Mouse (Mus musculus): ENCODE results near the gene Gm20388. TPM values are rescaled to one million over a fixed set of nuclear protein-coding genes. Genes with fewer than 3 reads are reported as not detected.
A peak's percentile ranks its signal among the peaks of the same experiment; 100 is the strongest.

Gene Gm20388
- polyA plus RNA-seq, 1 experiment from 2014 or later = not detected

DNA sequence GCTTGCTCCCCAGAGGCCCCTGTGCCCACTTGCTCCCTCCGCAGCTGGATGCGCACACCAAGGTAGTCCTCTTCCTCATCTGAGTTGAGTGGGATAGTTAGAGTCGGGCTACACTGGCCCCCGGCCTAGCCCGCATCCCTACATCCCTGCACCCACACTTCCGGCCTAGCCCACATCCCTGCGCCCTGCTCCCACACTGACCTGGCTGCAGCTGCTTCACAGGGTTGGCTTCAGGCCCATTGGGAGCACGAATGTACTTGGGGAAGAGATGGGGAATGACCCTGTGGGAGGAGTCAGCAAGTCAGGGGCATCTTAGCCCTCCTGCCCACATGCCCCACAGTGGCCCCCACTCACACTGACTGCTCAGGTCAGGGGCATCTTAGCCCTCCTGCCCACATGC is 2571.8 kb downstream of the Gm20388 start:
- H3K27ac ChIP-seq = no peak overlapping the region
- WGBS = 91% methylated on average over 8 of the region's 8 CpGs
- H3K4me2 ChIP-seq (replicated peaks) = no peak overlapping the region
- H3K4me3 ChIP-seq = no peak overlapping the region
- no peaks in the 10 kb centered on the region for H3K4me1 ChIP-seq
- peaks cover 98% of the 10 kb centered on the region for H3K36me3 ChIP-seq
- no peak overlapping the region for H3K9ac ChIP-seq
- no peaks in the 10 kb centered on the region for H3K9me3 ChIP-seq
- H3K27me3 ChIP-seq = no peaks in the 10 kb centered on the region
- no peak for ATAC-seq (ENCODE audit: insufficient number of reproducible peaks, insufficient read depth, low FRiP score, low TSS enrichment)

DNA sequence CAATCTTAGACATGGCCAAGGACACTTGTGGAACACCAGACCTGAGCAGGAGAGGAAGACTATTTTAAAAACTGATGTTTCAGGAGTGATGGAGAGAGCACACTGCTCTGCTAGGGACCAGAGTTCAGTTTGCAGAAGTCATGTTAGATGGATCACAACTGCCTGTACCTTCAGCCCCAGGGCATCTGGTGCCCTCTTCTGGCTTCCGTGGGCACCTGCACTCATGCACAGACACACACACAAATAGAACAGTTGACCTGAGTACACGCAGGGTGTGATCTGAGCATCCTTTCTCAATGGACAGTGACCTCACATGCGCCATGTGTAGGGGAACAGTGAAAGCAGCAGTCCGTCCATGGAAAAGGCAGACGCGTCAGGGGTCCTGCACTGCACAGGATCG is 2573.2 kb downstream of the Gm20388 start:
- Histone ChIP-seq H3K27me3 (no peaks in the 10 kb centered on the region), H3K36me3 (peaks cover 96% of the 10 kb centered on the region), H3K4me1 (no peaks in the 10 kb centered on the region), H3K4me2 (replicated peaks) (no peak overlapping the region), H3K4me3 (no peak overlapping the region), H3K27ac (no peak overlapping the region), H3K9me3 (no peaks in the 10 kb centered on the region), H3K9ac (no peak overlapping the region)
- no peak for ATAC-seq (ENCODE audit: insufficient number of reproducible peaks, insufficient read depth, low FRiP score, low TSS enrichment)
- WGBS = 96% methylated on average over 7 of the region's 7 CpGs

DNA sequence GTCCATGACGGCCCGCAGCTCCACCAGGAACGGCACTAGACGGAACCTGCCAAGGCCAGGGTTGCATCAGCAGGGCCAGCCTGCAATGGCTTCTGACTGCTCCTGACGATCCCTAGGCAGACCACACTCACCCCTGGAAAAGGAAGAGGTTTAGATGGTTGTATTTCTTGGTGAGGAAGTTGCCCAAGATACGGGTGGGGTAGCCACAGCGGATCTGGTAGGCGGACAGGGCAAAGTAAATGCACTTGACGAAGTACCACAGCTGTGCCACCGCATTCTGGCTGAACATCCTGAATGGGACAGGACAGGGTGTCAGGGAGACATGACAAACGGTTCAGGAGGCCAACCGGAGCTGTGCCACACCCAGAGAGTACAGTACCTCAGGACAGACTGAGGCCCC is 2574.2 kb downstream of the Gm20388 start:
- Histone ChIP-seq H3K27me3 (no peaks in the 10 kb centered on the region), H3K9ac (no peak overlapping the region), H3K4me1 (no peaks in the 10 kb centered on the region), H3K27ac (no peak overlapping the region), H3K4me3 (no peak overlapping the region), H3K9me3 (no peaks in the 10 kb centered on the region), H3K4me2 (replicated peaks) (no peak overlapping the region), H3K36me3 (peaks cover 95% of the 10 kb centered on the region)
- WGBS = 92% methylated on average over 12 of the region's 12 CpGs
- ATAC-seq (ENCODE audit: insufficient number of reproducible peaks, insufficient read depth, low FRiP score, low TSS enrichment) = no peak

DNA sequence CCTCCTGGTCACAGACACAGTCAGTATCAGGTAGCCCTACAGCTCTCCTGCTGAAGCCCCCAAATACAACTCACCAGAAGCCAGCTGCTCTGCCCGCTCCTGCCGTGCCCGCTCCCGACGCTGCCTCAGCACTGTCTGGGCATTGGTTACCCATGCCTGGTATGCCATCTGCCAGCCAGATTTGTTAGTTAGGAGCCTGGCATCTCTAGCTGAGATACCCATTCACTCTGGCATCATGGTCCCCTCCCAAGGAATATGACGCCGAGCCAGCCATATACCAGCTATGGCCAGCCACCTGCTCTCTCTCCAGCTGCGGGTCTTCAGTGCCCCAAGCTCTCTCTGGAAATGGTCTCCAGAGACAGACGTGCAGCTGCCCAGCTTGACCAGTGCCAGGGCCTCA is 2577.7 kb downstream of the Gm20388 start:
- Histone ChIP-seq H3K4me3 (no peak overlapping the region), H3K4me1 (no peaks in the 10 kb centered on the region), H3K9me3 (no peaks in the 10 kb centered on the region), H3K9ac (no peak overlapping the region), H3K36me3 (peaks cover 86% of the 10 kb centered on the region), H3K4me2 (replicated peaks) (no peak overlapping the region), H3K27ac (no peak overlapping the region), H3K27me3 (no peaks in the 10 kb centered on the region)
- 94% methylated on average over 9 of the region's 9 CpGs for WGBS
- ATAC-seq (ENCODE audit: insufficient number of reproducible peaks, insufficient read depth, low FRiP score, low TSS enrichment) = no peak

DNA sequence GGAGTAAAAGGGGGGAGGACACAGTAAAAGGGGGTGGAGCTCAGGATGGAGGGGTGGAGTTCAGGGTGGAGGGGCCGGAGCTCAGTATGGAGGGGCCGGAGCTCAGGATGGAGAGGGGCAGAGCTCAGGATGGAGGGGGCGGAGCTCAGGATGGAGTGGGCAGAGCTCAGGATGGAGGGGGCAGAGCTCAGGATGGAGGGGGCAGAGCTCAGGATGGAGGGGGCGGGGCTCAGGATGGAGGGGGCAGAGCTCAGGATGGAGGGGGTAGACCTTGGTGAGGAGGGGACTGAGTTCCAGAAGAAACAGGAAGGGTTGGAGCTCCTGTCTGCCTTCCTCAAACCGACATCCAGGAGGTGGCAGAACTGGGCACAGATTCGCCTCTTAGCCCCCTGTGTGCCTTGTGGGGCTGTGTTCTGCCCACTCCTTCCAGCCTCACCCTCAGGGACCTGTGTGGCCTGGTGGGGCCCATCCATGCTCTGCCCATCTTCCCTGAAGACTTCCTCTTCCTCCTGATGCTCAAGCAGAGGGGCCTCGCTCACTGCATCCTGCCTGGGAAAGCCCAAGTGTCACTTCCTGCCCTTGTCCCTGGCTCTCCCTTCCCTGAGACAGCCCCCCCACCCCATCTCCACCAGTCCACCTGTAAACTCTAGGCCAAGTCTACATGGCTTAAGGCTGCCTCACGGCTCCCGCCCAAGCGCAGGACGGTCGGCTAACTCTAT is 2586.5 kb downstream of the Gm20388 start:
- peaks cover 64% of the 10 kb centered on the region for H3K36me3 ChIP-seq
- H3K4me2 ChIP-seq (replicated peaks) = no peak overlapping the region
- WGBS = 78% methylated on average over 12 of the region's 12 CpGs
- H3K9ac ChIP-seq = no peak overlapping the region
- H3K27ac ChIP-seq = no peak overlapping the region
- H3K9me3 ChIP-seq = no peaks in the 10 kb centered on the region
- H3K4me3 ChIP-seq = no peak overlapping the region
- H3K4me1 ChIP-seq = no peaks in the 10 kb centered on the region
- no peak for ATAC-seq (ENCODE audit: insufficient number of reproducible peaks, insufficient read depth, low FRiP score, low TSS enrichment)
- H3K27me3 ChIP-seq = no peaks in the 10 kb centered on the region

DNA sequence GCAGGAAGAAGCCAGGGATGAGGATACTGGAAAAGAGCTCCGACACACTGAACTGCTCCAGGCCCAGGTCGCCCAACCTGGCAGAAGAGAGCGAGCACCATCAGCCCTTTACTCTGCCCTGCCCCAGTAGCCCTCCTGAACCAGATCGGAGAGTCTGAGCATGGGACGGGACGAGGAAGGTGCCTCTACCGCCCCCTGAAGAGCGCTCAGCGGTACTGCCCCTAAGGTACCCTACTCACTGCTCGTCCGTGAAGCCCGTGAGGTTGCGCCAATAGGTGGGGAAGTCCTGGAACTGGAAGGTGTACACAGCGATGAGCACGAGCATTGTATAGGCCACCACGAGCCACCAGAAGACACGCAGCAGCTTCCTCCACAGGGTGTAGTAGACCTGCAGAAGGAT is 2587.3 kb downstream of the Gm20388 start:
- 75% methylated on average over 17 of the region's 17 CpGs for WGBS
- H3K36me3 ChIP-seq = peaks cover 59% of the 10 kb centered on the region
- no peak overlapping the region for H3K4me3 ChIP-seq
- no peak for ATAC-seq (ENCODE audit: insufficient number of reproducible peaks, insufficient read depth, low FRiP score, low TSS enrichment)
- no peak overlapping the region for H3K27ac ChIP-seq
- H3K4me2 ChIP-seq (replicated peaks) = no peak overlapping the region
- no peaks in the 10 kb centered on the region for H3K4me1 ChIP-seq
- no peaks in the 10 kb centered on the region for H3K9me3 ChIP-seq
- H3K9ac ChIP-seq = no peak overlapping the region
- H3K27me3 ChIP-seq = no peaks in the 10 kb centered on the region

DNA sequence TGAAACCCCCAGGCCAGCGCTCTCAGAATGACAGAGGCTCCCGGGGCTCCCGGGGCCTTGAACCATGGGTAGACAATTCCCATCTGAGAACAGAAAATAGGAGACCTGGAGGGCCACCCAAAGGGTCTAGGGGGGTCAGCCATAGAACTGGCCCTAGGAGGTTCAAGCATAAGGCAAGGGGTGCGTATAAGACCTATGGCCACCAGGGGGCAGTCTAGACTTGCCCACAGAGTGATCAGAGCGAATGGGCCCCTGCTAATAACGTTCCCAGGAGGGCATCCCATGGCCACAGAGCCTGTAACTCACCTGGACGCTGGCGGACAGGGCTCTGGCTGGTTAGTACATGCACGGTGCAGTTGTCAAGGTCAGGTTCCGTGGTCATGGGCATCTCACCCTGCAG is 2590.2 kb downstream of the Gm20388 start:
- Histone ChIP-seq H3K27ac (no peak overlapping the region), H3K4me3 (no peak overlapping the region), H3K4me1 (0 out of 2 replicates have a peak, but pooled peaks cover 2% of the 10 kb centered on the region), H3K9ac (no peak overlapping the region), H3K27me3 (no peaks in the 10 kb centered on the region), H3K9me3 (no peaks in the 10 kb centered on the region), H3K4me2 (replicated peaks) (no peak overlapping the region), H3K36me3 (peaks cover 36% of the 10 kb centered on the region)
- 38% methylated on average over 10 of the region's 10 CpGs for WGBS
- ATAC-seq (ENCODE audit: insufficient number of reproducible peaks, insufficient read depth, low FRiP score, low TSS enrichment) = no peak

DNA sequence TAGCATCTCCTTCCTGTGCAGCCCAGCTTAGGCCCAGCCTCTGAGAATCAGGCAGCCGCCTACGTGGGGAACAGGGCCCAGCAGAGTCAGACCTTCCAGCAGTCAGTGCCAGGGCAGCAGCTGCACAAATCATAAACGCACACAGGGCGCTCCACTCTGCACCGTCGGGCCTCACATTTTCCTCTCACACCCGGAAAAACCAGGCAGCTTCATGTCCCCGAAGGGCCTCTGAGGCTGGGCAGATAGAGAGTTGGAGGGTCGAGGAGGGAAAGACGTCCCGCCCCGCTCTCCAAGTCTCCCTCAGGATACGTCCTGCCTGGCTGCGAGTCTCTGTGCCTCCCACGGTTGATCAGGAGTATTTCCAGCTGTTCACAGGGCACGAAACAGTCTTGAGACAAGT is 2600.9 kb downstream of the Gm20388 start:
- ATAC-seq (ENCODE audit: insufficient number of reproducible peaks, insufficient read depth, low FRiP score, low TSS enrichment) = no peak
- no peaks in the 10 kb centered on the region for H3K27me3 ChIP-seq
- no peaks in the 10 kb centered on the region for H3K9me3 ChIP-seq
- no peak overlapping the region for H3K4me2 ChIP-seq (replicated peaks)
- no peak overlapping the region for H3K9ac ChIP-seq
- no peaks in the 10 kb centered on the region for H3K36me3 ChIP-seq
- no peak overlapping the region; the same call in 1 of the 2 replicates for H3K27ac ChIP-seq
- 65% methylated on average over 16 of the region's 16 CpGs for WGBS
- H3K4me1 ChIP-seq = no peaks in the 10 kb centered on the region
- no peak overlapping the region for H3K4me3 ChIP-seq

DNA sequence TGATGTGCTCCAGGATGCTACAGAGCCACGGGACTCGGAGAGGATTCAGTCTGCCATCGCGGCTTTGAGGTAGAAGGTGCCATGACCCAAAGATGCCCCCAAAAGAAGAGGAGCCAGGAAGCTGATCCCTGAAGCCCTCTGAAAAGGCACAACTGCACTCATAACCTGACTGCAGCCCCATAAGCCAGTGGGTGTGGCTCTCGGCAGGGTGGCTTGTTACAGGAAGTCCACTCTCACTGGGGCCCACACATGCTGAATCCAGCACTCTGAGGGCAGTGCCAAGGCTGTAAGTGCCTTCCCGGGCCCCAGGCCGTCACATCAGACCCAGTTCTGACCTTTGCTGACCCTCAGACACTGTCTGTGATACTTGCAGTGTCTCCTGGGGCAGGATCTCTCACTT is 2601.8 kb downstream of the Gm20388 start:
- 70% methylated on average over 7 of the region's 7 CpGs for WGBS
- no peak overlapping the region for H3K4me3 ChIP-seq
- H3K4me2 ChIP-seq (replicated peaks) = no peak overlapping the region
- ATAC-seq (ENCODE audit: insufficient number of reproducible peaks, insufficient read depth, low FRiP score, low TSS enrichment) = no peak
- H3K27me3 ChIP-seq = no peaks in the 10 kb centered on the region
- no peaks in the 10 kb centered on the region for H3K36me3 ChIP-seq
- H3K4me1 ChIP-seq = peaks cover 6% of the 10 kb centered on the region
- H3K9me3 ChIP-seq = no peaks in the 10 kb centered on the region
- no peak overlapping the region for H3K9ac ChIP-seq
- no peak overlapping the region for H3K27ac ChIP-seq

DNA sequence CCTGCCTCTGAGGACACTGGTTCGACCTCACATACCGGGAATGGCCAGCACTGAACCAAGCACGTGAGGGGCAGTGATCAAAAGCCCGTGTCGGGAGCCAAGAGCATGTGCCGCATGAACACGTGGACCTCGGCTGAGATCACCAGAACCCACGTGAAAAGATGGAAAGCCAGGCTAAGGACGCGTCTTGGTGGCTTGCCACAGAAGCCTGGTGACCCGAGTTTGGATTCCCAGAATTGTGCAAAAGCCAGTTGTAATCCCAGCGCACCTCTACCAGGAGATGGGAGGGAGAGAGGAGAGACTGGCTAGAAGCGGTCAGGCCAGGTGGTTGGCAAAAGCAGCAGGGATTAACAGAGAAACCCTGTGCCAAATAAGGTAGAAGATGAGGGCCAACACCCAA is 2605.1 kb downstream of the Gm20388 start:
- Histone ChIP-seq H3K4me1 (peaks cover 17% of the 10 kb centered on the region), H3K4me2 (replicated peaks) (no peak overlapping the region), H3K27ac (no peak overlapping the region), H3K36me3 (no peaks in the 10 kb centered on the region), H3K27me3 (no peaks in the 10 kb centered on the region), H3K9me3 (no peaks in the 10 kb centered on the region), H3K9ac (no peak overlapping the region), H3K4me3 (no peak overlapping the region)
- 91% methylated on average over 14 of the region's 14 CpGs for WGBS
- ATAC-seq (ENCODE audit: insufficient number of reproducible peaks, insufficient read depth, low FRiP score, low TSS enrichment) = no peak

DNA sequence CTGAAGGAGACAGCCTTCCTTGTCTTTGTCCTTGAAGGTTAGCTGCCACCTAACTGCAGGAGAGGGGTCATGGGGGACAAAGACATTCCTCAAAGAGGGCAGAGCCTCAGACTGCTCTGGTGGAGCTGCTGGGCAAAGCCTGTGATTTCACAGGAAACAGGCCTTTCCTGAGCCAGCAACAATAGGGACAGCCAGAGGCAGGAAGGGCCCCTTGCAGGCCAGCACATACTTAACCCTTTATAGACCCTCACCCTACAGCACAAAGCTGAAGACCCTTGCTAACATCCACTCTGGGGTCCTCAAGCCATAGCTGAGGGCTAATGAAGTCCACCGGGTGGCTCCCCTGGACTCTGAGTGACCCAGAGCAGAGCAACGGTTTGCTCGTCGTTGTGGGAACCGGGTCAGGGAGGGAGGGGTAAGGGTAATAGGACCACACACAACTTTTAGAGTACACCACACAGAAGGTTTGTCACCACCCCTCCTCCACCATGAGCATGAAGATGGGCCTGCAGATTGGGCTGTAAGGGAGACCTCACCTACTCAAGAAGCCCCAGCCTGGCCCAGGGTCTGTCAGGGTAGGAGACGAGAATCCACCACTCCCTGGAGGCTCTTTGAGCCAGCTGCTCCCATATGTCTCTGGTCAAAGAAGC is 2607.0 kb downstream of the Gm20388 start:
- H3K4me2 ChIP-seq (replicated peaks) = no peak overlapping the region

DNA sequence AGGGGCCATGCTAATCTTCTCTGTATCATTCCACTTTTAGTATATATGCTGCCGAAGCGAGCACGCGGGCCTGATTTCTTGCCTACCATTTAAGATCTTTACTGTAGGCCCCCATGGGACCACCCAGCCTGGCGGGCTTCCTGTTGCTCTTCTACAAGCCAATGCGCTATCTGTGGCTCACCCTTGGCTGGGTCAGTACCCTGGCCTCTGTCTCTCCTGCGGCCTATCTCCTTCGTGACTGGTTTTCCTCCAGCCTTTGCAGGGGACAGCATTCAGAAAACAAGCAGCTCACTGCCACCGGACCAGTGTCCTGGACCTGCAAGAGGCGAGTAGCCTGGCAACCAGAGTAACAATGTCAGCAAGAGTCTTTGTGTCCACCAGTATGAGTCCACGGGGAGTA is 2610.0 kb downstream of the Gm20388 start:
- Histone ChIP-seq H3K4me1 (peaks cover 42% of the 10 kb centered on the region), H3K36me3 (no peaks in the 10 kb centered on the region), H3K9ac (no peak overlapping the region), H3K27me3 (no peaks in the 10 kb centered on the region), H3K9me3 (no peaks in the 10 kb centered on the region), H3K27ac (no peak overlapping the region), H3K4me2 (replicated peaks) (no peak overlapping the region), H3K4me3 (no peak overlapping the region)
- no peak for ATAC-seq (ENCODE audit: insufficient number of reproducible peaks, insufficient read depth, low FRiP score, low TSS enrichment)
- WGBS = 67% methylated on average over 11 of the region's 11 CpGs

More for the DNA sequence above, 2607.0 kb downstream of the Gm20388 start:
- Histone ChIP-seq H3K27me3 (no peaks in the 10 kb centered on the region), H3K9ac (peak overlapping the region; percentile 25; the same call in 1 of the 2 replicates), H3K36me3 (no peaks in the 10 kb centered on the region), H3K4me1 (peaks cover 17% of the 10 kb centered on the region), H3K9me3 (no peaks in the 10 kb centered on the region), H3K4me3 (no peak overlapping the region), H3K27ac (peak overlapping the region; percentile 75)
- ATAC-seq (ENCODE audit: insufficient number of reproducible peaks, insufficient read depth, low FRiP score, low TSS enrichment) = 0 out of 2 replicates have a peak, but pooled peaks have one; percentile 31
- WGBS = 14% methylated on average over 6 of the region's 6 CpGs
